Mouse (Mus musculus): Measurements from ENCODE around the gene Prdm15. TPM values are rescaled to one million over a fixed set of nuclear protein-coding genes. Genes with fewer than 3 reads are reported as not detected.

Prdm15 gene
- total RNA-seq, 2 experiments from 2014 or later, result 4.2 to 7.7 TPM

DNA sequence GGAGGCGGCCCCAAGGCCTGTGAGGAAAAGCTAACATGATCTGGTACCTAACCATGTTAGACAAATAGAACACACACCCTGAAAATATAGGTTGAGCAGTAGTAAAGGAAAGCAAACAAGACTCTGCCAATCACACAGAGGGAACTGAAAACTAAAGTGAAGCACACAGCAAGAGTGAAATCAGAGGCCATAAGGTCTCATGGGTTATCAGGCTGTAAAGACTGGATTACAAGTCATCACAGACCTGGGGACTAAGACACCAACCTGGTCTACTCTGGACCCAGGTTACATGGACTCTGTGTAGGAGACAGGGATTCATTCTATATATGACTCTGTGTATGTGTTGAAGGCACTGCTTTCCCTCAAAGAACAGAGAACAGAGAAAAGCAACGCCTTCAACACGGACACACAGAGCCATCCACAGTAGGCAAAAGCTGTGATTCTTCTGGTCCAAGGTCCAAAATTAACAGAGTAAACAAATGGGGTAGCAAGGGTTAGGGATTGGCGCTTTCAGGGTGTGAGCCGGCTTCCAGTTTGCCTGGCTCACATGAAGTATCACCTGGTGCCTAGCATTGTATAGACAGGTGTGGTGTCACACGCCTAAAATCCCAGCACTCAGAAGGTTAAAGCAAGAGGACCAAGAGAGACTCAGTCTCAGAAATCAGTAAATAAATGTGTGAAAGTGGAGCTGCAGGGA lies 28.2 kb downstream of the Prdm15 start:
- intact Hi-C loops (cut with DNase I), result no loop called here
- no peak for DNase-seq

DNA sequence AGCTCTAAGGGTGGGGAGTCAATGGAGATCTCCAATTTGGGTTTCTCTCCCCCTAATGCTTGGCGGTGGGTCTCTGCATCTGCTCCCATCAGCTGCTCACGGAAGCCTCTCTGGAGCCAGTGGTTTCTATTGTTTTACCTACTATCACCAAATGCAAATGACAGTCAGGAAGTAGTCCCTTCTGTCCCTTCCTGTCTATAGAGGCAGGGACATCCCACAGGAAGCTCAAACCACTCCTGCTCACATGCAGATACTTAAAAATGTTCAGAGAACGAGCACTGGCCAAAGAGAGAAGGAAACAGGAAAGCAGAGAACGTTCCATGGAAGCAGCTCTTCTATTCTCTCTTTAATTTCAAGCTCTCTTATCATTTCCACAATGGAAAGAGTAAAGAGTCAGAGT lies 32.1 kb downstream of the Prdm15 start:
- DNase-seq, result no peak
- intact Hi-C loops (cut with DNase I), result no loop called here

GRCm38 (mm10) chr16:97817414-97817813 lies 34.2 kb downstream of the Prdm15 start:
- no peak for DNase-seq
- intact Hi-C loops (cut with DNase I), result no loop called here

GRCm38 (mm10) chr16:97815269-97815668 lies 36.4 kb downstream of the Prdm15 start:
- no peak for DNase-seq
- intact Hi-C loops (cut with DNase I), result no loop called here

- DNase-seq, result no peak
- intact Hi-C loops (cut with DNase I), result no loop called here
Measured at GRCm38 (mm10) chr16:97814060-97814459, 37.6 kb downstream of the Prdm15 start.

DNA sequence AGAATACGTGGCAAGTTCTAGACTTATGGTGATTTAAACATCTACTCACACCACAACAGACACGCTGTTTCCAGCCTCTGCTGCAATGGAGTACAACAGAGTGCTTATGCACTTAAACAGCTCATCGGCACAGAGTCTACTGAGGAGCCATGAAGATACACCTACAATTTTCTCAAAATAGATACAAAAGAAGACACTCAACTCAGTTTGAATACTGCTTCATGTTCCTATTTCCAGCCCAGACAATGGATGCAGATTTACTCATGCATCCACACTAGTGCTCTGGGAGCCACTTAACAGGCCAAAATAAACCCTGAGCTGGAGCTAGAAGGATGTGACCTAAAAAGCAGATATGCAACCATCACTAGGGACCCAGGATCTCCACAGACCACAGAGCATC lies 42.8 kb downstream of the Prdm15 start:
- no peak for DNase-seq
- intact Hi-C loops (cut with DNase I), result loop anchor here (10.0 kb wide), 1 partner anchor 186 kb away; the partner anchor contains the start of gene B230307C23Rik

GRCm38 (mm10) chr16:97805646-97806045 lies 46.0 kb downstream of the Prdm15 start:
- intact Hi-C loops (cut with DNase I), result loop anchor here (1.0 to 10.0 kb wide), 2 partner anchors 74 to 189 kb away; partner anchors contain the start of gene B230307C23Rik
- DNase-seq, result no peak

GRCm38 (mm10) chr16:97804680-97805547 lies 46.7 kb downstream of the Prdm15 start:
- intact Hi-C loops (cut with DNase I), result loop anchor here (1.0 to 10.0 kb wide), 2 partner anchors 74 to 190 kb away; partner anchors contain the start of gene B230307C23Rik
- DNase-seq, result peak; percentile 70 to 82

GRCm38 (mm10) chr16:97797950-97798869 lies 53.4 kb downstream of the Prdm15 start:
- no peak for DNase-seq
- intact Hi-C loops (cut with DNase I), result no loop called here

DNA sequence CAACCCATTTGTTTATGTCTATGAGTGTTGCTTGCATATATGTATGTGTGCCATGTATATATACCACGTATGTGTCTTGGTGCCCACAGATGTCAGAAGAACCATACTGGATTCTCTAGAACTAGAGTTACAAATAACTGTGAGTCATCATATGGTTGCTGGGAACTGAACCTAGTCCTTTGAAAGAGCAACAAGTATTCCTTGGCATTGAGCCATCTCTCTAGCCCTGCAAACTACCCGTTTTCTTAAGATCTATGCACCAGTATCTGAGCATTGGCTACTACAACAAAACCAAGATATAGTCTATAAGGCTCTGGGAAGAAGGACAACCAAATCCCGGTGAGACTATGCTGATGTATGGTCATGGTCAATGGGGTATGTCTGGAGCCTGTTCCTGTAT lies 54.4 kb downstream of the Prdm15 start:
- DNase-seq, result no peak
- intact Hi-C loops (cut with DNase I), result no loop called here

DNA sequence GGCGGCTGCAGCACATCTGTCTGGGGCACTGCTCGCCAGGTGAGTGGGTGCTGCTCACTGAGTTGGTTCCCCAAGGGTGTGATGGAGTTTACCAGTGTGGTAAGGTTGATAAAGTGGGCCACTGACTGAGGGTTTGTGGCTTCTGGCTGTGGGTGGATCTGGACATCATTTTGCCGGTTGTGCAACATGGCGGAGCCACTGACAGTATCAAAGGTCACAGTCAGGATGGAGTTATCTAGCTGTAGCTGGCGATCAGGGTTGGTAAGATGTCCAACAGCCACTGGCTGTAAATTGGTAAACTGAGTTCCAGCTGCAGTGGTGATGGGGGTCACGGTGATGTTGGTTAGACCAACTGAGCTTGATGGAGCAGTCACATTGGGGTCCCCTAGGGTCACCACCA lies 57.4 kb downstream of the Prdm15 start:
- DNase-seq, result no peak
- intact Hi-C loops (cut with DNase I), result no loop called here

DNA sequence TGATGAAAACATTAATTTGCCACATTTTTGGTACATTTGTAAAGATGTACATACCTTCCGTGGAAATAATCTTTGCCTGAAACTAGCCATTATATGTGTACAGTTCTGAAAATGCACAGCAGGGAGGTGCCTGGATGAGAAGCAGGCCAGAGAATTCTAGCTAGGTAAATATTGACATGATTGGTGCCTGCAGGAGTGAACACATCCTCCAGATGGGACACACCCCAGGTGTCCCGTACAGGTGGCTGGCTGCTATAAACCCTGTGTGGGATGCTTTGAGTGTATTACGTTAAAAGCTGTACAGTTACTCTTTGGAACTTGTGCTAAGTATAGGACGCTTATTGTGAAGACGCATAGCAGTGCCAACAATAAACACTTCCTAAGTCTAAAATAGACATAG lies 68.6 kb downstream of the Prdm15 start:
- intact Hi-C loops (cut with DNase I), result no loop called here
- no peak for DNase-seq

DNA sequence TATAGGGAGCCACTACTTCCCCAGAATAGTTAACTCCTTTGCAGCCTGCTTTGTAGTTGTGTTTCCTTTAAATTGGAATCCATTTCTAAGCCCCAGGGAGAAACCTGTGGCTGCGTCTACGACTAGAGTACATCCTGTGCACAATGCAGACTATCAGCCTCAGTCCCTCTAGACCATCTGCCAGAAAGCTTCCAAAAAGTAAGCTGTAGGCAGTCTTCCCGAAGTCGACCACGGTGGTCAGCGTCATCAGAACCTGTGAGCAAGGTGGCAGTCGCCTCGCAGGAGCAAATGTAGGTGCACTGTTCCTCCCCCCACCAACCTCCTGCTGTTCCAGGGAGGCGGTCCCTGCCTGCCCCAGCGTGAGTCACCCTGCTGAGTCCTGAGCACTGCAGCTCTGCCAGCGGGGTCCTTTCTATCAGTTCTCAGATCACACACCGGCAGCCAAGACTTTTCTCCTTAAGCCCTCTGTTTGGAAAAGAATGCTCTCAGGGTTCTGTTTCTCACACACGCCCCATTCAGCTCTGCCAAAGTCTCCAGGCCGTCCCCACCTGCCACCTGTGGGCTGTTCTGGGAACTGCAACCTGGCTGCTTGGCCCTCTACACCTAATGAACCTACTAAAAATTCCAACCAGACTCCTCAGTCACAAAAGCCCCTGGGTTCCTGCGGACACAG lies 73.2 kb downstream of the Prdm15 start:
- intact Hi-C loops (cut with DNase I), result loop anchor here (5.0 kb wide), 3 partner anchors 256 to 466 kb away; no protein-coding TSS in a partner anchor
- DNase-seq, result peak; percentile 78 to 84

GRCm38 (mm10) chr16:97766501-97766900 lies 85.1 kb downstream of the Prdm15 start:
- intact Hi-C loops (cut with DNase I), result loop anchor here (5.0 kb wide), 1 partner anchor 94 kb away; no protein-coding TSS in a partner anchor
- no peak for DNase-seq

- intact Hi-C loops (cut with DNase I), result loop anchor here (5.0 kb wide), 1 partner anchor 92 kb away; no protein-coding TSS in a partner anchor
Measured at GRCm38 (mm10) chr16:97764626-97765025, 87.0 kb downstream of the Prdm15 start.

GRCm38 (mm10) chr16:97763990-97764340 lies 87.7 kb downstream of the Prdm15 start:
- no peak for DNase-seq
- intact Hi-C loops (cut with DNase I), result no loop called here

More at GRCm38 (mm10) chr16:97764626-97765025, 87.0 kb downstream of the Prdm15 start:
- DNase-seq, result no peak

DNA sequence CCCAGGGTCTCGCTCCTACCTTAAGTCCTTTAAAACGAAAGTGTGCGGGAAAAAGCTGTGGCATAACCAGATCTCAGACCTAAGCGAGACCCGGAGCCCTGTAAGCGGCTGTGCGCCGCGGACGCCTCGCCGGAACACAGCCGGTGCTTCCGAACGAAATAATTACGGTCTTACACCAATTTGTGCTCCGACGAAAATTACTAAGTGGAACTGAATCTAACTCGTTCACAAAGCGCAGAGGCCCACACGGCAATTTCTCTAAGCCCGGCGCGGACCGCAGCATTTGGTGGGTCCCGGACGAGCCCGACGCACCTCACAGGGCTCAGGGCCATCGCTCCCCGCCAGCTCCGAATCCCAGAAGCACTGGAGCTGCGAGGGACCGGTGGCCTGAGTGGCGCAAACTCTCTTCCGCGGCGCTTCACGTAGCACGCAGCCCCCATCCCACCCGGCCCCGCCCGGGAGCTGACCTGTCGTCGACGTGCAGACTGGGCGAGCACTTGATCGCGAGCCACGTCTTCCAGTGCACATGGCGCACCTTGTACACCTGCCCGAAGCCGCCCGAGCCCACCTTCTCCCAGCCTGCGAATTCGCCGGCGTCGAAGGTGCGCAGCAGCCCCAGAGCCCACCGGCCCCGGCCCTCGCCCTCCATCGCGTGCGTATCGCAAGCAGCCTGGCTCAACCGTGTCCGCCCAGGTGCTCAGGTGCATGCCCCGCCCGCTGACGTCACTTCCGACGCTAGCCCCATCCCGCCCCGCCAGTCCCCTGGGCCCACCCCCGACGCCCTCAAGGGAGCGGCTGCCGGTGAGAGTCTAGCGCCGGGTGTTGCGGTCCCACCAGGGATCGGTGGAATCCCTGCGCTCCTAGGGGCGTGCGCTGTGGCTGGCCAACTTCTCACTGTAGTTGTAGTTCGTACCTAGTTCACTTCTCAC lies 88.3 kb downstream of the Prdm15 start, which contains the start of gene Ripk4:
Gene Ripk4 (minus strand): TSS at position 727 of the 929 bp plus-strand sequence.
- intact Hi-C loops (cut with DNase I), result no loop called here
- DNase-seq, result no peak

GRCm38 (mm10) chr16:97761782-97762181 lies 89.9 kb downstream of the Prdm15 start:
- intact Hi-C loops (cut with DNase I), result no loop called here
- no peak for DNase-seq

DNA sequence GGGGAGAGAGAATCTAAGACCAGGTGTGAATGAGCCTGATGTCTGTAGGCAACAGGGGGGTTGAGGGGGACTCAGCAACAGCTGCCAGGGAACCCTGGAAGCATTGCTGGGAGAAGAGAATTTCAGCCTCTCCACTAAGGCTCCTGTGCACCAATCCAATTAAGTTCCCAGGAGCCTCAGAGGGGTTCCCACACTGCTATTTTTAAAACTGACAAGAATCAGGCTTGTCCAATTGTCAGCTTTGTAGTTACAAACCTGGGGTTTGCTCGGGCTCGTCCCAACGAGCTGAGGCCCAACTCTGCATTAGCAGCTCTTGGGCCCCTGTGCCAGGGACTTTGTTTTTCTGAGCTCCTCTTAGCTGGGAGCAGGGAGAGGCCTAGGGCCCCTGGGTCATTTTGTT lies 92.0 kb downstream of the Prdm15 start:
- intact Hi-C loops (cut with DNase I), result no loop called here
- no peak for DNase-seq

Data from heart, postnatal 36 days (tissue).